Mouse (Mus musculus): ENCODE results near the gene Cnih3.

GRCm38 (mm10) chr1:181352367-181353199, at the start of gene Cnih3:
- TF ChIP-seq ZC3H11A (IDR thresholded peaks at IDR 0.05; ENCODE audit: borderline replicate concordance, low read depth, low read length), result no peak
- TF ChIP-seq MAFK (IDR thresholded peaks at IDR 0.05; ENCODE audit: insufficient read depth, low read depth, low read length), result no peak
- no peak for TF ChIP-seq ZNF384 (IDR thresholded peaks at IDR 0.05; ENCODE audit: low read depth, low read length)

All from ES-E14 (cell line).